Mouse (Mus musculus): ENCODE data around the gene Bhlhe40. TPM values are rescaled to one million over a fixed set of nuclear protein-coding genes. Genes with fewer than 3 reads are reported as not detected.
A peak's percentile ranks its signal among the peaks of the same experiment; 100 is the strongest.

The Bhlhe40 gene
- total and polyA plus RNA-seq, 3 experiments: 27.9 to 64.6 (median 31.1) TPM

DNA sequence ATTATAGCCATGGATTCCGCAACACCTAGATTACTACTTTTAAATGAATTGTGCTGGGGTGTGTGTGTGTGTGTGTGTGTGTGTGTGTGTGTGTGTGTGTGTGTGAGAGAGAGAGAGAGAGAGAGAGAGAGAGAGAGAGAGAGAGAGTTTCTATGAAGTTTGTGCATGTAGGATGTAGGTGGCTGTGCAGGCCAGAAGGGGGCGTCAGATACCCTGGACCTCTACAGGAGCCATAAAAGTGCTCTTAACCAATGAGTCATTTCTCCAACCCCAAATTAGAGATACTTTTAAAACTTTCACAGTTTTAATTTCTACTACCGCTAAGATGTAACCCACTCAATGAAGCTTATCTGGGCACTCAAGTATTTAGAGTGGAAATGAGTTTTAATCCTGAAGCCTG, 50.2 kb downstream of the Bhlhe40 start:
- no peak for TF ChIP-seq EP300 (IDR thresholded peaks at IDR 0.05; ENCODE audit: insufficient read depth, low read depth, low read length)
- TF ChIP-seq POLR2A (IDR thresholded peaks at IDR 0.05; ENCODE audit: insufficient read depth, low read depth, low read length): no peak
- peak; percentile 19; the same call in 1 of the 2 replicates for TF ChIP-seq CTCF (IDR thresholded peaks at IDR 0.05)
- no peak for DNase-seq
- 69% methylated on average over 3 of the region's 3 CpGs for WGBS

DNA sequence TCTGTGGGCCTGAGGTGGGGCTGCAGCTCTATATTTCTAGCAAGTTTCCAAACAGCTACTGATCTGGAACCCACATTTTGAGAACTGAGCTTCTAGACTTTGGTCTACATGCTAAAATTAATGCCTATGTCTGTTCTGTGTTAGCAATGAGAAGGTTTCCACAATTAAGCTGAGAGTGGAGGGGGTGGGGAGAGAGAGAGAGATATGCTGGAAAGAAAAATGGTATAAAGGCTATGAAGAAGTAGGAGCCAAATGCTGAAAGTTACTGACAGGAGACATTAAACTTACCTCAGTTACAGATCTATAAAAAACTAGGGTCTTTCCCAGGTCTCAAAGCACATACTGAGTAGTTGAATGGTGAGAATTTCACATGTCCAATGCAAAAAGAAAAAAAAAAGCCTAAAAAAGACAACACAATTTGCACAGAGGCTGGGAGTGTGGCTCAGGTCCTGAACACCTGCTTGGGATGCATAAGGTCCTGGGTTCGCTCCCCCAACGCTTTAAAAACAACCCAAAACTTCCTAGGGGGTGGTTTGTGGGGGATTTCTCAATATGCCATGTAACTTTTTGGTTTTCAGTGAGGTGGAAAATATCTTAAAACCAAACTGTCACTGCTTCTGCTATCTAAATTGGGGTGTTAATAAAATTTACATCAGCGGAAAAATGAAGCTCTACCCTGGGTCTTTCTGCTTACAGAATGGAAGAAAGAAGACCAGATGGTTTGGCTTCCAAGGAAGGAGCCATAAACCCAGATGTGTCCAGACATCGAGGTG, 50.9 kb downstream of the Bhlhe40 start:
- H3K36me3 ChIP-seq (ENCODE audit: control insufficient read depth, insufficient read depth, low read length): no peaks in the 10 kb centered on the region
- H3K79me2 ChIP-seq (replicated peaks; ENCODE audit: control insufficient read depth, insufficient read depth, low read length): no peaks in the 10 kb centered on the region
- no peak overlapping the region for H3K4me3 ChIP-seq
- no peaks in the 10 kb centered on the region; the same call in 1 of the 2 replicates for H3K27me3 ChIP-seq (ENCODE audit: control insufficient read depth, insufficient read depth, low read length)
- 81% methylated on average over 4 of the region's 4 CpGs for WGBS
- DNase-seq: no peak
- no peak overlapping the region for H3K27ac ChIP-seq
- no peak overlapping the region for H3K9ac ChIP-seq (ENCODE audit: low read depth, low read length)
- TF ChIP-seq POLR2A (IDR thresholded peaks at IDR 0.05; ENCODE audit: insufficient read depth, low read depth, low read length): no peak
- no peak for TF ChIP-seq CTCF (IDR thresholded peaks at IDR 0.05)
- no peak for TF ChIP-seq EP300 (IDR thresholded peaks at IDR 0.05; ENCODE audit: insufficient read depth, low read depth, low read length)
- H3K4me1 ChIP-seq (ENCODE audit: control insufficient read depth, insufficient read depth, low read length): peaks cover 1% of the 10 kb centered on the region; the same call in 1 of the 2 replicates
- intact Hi-C loops (cut with DNase I): loop anchor here (2.0 to 10.0 kb wide), 5 partner anchors 43 to 607 kb away; partner anchors contain the start of gene Bhlhe40

More for the DNA sequence above, 50.2 kb downstream of the Bhlhe40 start:
- H3K79me2 ChIP-seq (replicated peaks; ENCODE audit: control insufficient read depth, insufficient read depth, low read length): no peaks in the 10 kb centered on the region
- H3K4me3 ChIP-seq: no peak overlapping the region
- H3K27ac ChIP-seq: no peak overlapping the region
- peaks cover 1% of the 10 kb centered on the region for H3K4me1 ChIP-seq (ENCODE audit: control insufficient read depth, insufficient read depth, low read length)
- intact Hi-C loops (cut with DNase I): loop anchor here (1.0 to 10.0 kb wide), 7 partner anchors 42 to 606 kb away; partner anchors contain the start of gene Bhlhe40
- no peaks in the 10 kb centered on the region for H3K36me3 ChIP-seq (ENCODE audit: control insufficient read depth, insufficient read depth, low read length)
- H3K27me3 ChIP-seq (ENCODE audit: control insufficient read depth, insufficient read depth, low read length): no peaks in the 10 kb centered on the region
- no peak overlapping the region for H3K9ac ChIP-seq (ENCODE audit: low read depth, low read length)

DNA sequence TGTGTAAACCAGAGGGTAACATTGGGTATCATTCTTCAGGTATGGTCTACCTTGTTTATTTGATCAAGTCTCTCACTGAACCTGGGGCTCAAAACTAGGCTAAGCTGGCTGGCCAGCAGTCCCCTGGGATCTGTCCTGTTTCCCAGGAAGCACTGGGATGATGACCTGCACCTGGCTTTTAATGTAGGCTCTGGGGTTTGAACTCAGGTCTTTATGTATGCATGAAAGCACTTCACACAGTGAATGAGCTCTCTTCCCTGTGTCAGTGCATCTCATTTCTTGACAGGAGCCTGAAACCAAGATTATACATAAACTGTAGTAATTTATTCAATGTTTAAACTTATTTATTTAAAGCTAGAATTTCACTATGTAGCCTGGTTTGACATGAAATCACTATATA, 51.7 kb downstream of the Bhlhe40 start:
- TF ChIP-seq CTCF (IDR thresholded peaks at IDR 0.05) (no peak), EP300 (IDR thresholded peaks at IDR 0.05; ENCODE audit: insufficient read depth, low read depth, low read length) (no peak), POLR2A (IDR thresholded peaks at IDR 0.05; ENCODE audit: insufficient read depth, low read depth, low read length) (no peak)
- Histone ChIP-seq H3K27me3 (ENCODE audit: control insufficient read depth, insufficient read depth, low read length) (no peaks in the 10 kb centered on the region; the same call in 1 of the 2 replicates), H3K4me1 (ENCODE audit: control insufficient read depth, insufficient read depth, low read length) (peaks cover 1% of the 10 kb centered on the region; the same call in 1 of the 2 replicates), H3K79me2 (replicated peaks; ENCODE audit: control insufficient read depth, insufficient read depth, low read length) (no peaks in the 10 kb centered on the region), H3K4me3 (no peak overlapping the region), H3K9ac (ENCODE audit: low read depth, low read length) (no peak overlapping the region), H3K27ac (no peak overlapping the region), H3K36me3 (ENCODE audit: control insufficient read depth, insufficient read depth, low read length) (no peaks in the 10 kb centered on the region)
- DNase-seq: no peak
- intact Hi-C loops (cut with DNase I): loop anchor here (5.0 to 10.0 kb wide), 2 partner anchors 225 to 607 kb away; no protein-coding TSS in a partner anchor

DNA sequence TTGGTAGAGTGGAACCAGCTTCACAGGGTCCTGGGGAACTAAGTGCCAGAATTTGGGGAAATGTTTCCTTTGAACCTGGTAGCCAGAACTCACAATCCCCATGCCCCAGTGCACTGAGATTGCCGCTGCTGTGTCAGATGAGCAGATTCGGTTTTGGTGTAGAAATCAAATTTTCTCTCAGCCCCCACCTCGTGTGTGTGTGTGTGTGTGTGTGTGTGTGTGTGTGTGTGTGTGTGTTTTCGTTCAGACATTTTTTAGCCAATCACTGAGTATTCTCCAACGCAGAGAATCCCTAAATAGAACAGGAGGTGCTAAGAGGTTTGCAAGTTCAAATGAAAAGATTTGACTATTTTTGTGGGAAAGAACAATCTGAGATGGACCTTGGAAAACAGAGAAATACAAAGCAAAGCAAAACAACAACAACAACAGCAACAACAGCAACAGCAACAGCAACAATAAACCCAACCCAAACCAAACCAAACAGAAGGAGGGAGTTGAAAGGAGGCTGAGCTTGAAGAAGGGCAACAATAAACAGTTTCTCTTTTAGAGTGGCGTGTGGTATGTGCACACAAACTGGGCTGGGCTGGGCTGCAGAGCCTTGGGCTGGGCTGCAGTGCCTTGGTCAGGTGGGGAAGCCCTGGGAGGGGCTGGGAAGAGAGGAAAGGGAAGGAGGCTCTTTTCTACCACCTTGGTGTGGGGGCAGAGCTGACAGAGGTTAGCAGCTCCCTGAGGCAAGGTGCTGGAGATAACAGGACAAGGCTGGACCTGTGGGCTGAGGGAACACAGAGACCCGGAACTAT, 52.9 kb downstream of the Bhlhe40 start:
- no peak for DNase-seq
- Histone ChIP-seq H3K9ac (ENCODE audit: low read depth, low read length) (no peak overlapping the region), H3K27ac (no peak overlapping the region), H3K4me1 (ENCODE audit: control insufficient read depth, insufficient read depth, low read length) (peaks cover 1% of the 10 kb centered on the region; the same call in 1 of the 2 replicates), H3K4me3 (no peak overlapping the region), H3K27me3 (ENCODE audit: control insufficient read depth, insufficient read depth, low read length) (no peaks in the 10 kb centered on the region; the same call in 1 of the 2 replicates), H3K79me2 (replicated peaks; ENCODE audit: control insufficient read depth, insufficient read depth, low read length) (no peaks in the 10 kb centered on the region), H3K36me3 (ENCODE audit: control insufficient read depth, insufficient read depth, low read length) (no peaks in the 10 kb centered on the region)
- WGBS: 52% methylated on average over 7 of the region's 7 CpGs
- intact Hi-C loops (cut with DNase I): loop anchor here (5.0 to 10.0 kb wide), 2 partner anchors 226 to 609 kb away; no protein-coding TSS in a partner anchor
- no peak for TF ChIP-seq CTCF (IDR thresholded peaks at IDR 0.05)
- no peak for TF ChIP-seq EP300 (IDR thresholded peaks at IDR 0.05; ENCODE audit: insufficient read depth, low read depth, low read length)
- TF ChIP-seq POLR2A (IDR thresholded peaks at IDR 0.05; ENCODE audit: insufficient read depth, low read depth, low read length): no peak

Other genes with a start within 250 kb of the Bhlhe40 start
- gene Arl8b, start 122.5 kb downstream of the Bhlhe40 start, total RNA-seq (2021): 100 to 1,000 TPM in 1 of 2 experiments, 10 to 100 TPM in 1; 93.0 to 101 TPM
- gene Arl8b, start 122.5 kb downstream of the Bhlhe40 start, polyA plus RNA-seq (2012; rRNA removed): 21.5 and 39.1 TPM in 2 replicates
- 10 to 100 TPM; 10.1 to 13.8 TPM for gene Edem1, start 168.0 kb downstream of the Bhlhe40 start, total RNA-seq (2021)
- gene Edem1, start 168.0 kb downstream of the Bhlhe40 start, polyA plus RNA-seq (2012; rRNA removed): 6.0 and 7.4 TPM in 2 replicates

Data from heart, adult 2 months (tissue).